Mouse (Mus musculus) right cerebral cortex, postnatal 25 days (tissue): ENCODE measurements around the gene Ciao2a.

Experiments
- DNase-seq: peaks from one replicate; pipeline ENCODE4 v3.0.0; 2022

Ciao2a gene

DNA sequence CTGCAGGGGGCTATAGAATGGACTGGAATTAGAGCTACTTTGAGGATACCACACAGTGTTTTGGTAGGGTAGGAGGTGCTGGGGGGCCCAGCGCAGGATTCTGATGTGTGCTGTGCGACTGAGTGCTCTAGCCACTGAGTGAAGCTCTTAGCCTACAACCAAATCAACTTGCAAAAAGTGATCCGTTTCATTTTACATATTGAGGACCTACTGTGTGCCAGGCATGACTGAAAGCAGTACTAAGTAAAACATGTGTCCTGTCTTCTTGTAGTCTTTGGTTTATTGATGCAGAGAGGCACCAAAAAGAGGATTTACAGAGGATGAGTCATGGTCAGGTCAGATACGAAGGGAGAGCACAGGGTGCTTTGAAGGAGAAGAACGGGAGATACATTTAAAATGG is 40.8 kb downstream of the Ciao2a start:
- DNase-seq = no peak

DNA sequence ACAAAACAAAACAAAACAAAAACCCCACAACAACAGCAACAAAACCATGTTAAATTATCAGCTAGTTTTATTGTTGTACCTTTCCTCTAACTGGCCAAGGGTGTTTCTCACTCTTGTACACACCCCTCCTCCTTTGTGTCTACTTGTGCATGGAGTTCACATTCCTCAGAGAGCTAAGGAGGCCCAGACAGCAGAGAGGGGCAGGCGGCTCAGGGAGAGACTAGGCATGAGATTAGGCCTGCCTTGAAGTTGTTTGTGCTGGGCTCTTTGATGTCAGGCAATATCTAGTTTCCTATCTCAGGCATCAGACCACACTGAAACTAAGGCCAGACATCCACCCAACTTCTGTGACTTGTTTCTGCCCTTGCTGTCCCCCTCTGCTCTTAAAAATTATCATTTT is 41.8 kb downstream of the Ciao2a start:
- no peak for DNase-seq

DNA sequence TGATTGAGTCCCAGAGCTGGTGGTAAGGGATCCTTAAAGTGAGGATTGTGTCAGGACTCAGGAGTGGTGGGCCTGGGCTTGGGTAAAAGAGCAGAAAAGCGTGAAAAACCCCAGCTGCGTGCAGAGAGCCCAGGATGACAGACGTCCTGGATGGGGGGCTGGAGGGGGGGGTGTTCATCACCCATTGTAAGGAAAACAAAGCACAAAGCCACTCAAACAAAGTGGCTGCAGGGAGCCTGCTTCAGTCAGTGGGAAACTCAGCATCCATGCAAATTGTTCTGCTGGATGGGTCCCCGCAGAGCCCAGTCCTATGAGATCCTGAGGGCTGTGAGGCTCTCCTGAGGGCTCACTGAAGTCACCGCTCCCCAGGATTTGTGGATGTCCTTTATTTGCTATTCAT is 44.1 kb downstream of the Ciao2a start:
- no peak for DNase-seq

DNA sequence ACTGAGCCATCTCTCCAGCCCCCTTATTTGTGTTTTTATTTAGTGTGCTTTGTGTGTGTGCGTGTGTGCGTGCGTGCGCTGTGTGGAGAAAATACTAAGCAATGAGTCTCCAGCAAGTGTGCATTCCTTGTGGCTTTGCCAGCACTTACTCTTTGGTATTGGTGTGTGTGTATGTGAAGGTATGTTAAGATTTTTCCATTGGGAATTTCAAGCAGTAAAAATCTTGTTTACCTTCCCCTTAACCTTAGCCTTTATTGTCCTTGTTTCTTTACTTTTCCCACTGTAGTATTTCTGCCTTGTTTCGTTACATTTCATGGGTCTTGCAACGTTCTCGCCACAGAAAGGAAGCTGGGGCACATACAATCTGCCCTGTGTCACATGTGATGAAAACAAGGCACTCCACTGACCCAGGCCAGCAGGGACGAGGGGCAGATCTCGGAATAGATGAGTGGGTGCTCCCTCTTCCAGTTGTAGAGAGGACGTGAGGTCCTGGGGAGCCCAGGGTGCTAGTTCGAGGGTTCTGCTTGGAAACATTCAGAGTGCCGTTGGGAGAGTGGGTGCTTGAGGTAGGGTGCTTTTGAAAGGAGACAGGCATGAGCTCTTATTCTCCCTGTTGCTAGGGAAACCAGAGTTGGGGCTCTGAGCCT is 45.0 kb downstream of the Ciao2a start:
- no peak for DNase-seq

DNA sequence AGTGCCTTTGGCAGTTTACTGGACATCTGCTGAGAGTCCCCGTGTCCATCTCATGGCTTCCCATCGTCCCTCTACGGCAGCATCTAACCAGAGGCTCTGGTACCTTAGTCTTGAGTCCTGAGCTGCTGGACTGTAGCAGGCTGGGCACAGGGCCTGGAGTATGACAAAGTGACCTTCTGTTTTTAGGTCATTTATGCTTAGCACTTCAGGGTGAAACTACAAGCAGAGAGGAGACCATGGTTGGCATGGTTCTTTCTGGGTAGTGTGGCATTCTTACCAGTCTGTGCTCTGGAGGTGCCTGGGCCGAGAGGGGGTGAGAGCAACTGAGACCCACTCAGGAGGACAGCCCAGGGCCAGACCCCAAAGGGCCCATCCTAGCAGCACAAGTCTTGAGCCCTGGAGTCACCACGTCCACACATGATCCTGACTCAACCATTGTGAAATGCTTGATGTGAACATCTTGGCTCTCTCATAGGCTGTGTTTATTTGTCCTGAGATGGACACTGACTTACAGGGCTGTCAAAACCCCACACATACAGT is 47.0 kb downstream of the Ciao2a start:
- no peak for DNase-seq

DNA sequence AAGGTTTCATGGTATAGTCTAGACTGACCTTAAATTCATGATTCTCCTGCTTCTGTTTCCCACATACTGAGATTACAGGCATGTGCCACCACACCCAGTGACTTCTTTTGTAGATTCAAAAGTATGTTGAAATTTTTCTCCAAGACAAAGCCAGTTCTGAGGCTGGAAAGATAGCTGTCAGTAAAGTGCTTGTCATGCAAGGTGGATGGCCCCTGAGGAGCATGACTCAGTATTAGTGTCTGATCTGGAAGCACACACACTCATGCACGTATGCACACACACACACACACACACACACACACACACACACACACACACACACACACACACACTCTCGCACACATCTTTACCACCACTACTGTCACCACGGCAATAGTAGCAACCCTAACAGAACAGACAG is 48.6 kb downstream of the Ciao2a start:
- no peak for DNase-seq

DNA sequence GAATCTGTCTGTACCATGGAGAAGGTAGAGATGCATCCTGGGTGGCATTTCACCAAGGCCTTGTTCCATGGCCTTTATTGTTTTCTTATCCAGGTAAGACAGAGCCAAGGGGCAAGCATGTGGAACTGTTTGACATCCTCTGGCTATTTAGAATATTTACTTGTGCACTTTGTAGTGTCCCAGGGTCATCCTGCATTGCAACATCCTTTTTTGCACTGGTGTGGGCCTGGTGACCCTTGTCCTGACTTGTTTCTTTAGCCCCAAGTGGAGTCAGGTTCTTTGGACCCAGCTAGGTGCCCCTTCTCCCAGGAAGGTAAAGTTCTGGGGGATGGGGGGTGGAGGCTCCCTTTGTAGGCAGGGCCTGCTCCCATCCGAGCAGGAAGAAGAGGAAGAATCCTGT is 51.6 kb downstream of the Ciao2a start:
- DNase-seq = no peak

DNA sequence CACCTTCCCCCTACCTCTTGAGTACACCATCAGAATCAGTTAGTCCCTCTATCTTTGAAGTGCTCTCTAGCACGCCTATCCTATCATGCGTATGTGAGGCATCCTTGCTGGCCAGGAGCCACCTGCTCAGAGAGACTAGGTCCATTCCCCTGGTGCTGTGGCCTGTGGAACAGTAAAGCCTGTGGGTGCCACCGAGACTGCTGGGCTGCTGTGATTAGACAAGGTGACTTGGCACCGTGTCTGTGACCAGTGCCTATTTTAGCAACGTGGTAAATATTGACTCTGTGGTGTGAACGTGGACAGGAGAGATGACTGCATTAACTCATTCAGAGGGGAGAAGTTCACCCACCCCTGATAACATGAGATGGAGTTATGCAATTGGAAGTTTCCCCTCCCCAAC is 53.4 kb downstream of the Ciao2a start:
- no peak for DNase-seq

DNA sequence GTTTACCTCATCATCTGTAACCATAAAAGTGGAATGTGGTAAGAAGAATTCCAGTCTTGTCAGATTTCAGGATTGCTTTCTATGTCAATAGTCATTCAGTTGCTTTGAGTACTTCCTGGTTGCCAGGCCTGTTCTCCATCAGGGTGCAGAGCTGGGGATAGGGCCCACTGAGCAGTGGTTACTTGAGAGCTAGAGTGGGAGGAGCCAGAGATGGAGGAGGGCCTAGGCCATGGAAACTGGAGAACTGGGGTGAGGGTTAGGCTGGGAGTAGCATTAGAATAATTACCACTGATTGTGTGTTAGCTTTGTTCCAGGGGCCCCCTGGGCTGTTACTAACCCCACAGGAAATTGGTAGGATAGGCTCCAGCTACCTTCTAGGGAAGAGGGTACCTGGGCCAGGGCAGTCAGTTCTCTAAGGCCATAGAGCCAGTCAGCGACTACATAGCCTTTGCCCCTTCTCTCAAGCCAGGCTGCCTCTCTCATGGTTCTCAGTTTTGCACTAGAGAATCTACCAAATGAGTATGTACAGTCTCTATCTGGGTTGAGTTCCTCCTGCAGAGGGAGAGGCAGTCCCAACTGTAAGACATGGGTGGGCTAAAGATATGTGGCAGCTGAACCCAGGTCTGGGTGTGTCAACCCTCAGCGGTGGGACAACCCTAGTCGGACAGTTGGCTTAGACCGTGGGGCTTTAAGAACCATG is 54.9 kb downstream of the Ciao2a start:
- no peak for DNase-seq

DNA sequence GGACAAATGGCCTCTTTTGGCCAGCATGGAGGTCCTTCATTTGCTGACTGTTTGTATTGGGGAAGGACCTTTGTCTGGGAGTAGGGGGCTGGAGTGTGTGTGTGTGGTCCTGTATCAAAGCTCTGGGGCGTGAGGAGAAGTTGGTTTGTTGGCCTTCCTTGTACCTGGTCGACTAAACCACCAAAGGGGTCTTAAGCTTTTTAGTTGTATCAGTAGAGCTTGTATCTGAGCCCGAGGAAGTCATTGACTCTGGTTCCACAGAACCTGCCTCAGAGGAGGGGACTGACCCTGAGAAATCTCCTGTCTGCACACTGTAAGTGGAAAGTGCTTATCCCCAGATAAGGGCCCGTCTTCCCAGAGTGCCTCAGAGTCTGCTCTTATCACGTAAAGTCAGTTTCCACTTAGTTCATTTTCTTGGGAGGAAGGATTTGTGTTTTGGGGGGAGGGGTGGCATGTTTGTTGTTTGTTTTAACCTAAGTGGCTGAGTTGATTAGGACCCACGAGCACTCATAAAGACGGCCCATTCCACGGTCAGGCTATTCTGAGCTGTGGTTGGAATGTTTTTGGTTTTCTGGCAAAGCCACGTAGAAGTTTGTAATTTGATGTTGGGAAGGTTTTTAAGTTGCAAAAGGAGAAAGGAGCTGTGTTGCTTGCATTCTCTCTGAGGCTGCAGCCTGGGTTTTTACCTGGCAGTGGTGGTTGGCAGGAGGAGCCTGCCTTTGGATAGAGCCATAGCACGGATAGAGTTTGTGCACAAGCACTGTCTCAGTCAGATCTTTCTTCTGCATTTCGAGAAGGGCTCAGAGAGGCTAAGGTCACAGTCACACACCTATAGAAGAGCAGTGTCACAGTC is 55.6 kb downstream of the Ciao2a start:
- DNase-seq = no peak

DNA sequence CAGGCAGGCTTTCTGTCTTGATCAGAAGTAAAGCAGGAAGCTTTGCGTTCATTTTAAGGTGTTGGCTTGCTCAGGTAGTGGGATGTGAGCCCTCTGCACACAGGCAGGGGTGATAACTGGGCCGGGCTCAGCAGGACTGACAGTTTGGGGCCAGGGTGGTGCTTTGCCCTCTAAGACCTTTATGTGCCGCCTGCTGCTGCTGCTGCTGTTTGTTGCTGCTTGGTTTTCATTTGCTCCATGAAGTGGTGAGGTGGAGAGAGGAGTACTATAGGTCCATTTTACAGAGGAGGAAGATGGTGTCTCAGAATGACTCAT is 56.2 kb downstream of the Ciao2a start:
- no peak for DNase-seq

DNA sequence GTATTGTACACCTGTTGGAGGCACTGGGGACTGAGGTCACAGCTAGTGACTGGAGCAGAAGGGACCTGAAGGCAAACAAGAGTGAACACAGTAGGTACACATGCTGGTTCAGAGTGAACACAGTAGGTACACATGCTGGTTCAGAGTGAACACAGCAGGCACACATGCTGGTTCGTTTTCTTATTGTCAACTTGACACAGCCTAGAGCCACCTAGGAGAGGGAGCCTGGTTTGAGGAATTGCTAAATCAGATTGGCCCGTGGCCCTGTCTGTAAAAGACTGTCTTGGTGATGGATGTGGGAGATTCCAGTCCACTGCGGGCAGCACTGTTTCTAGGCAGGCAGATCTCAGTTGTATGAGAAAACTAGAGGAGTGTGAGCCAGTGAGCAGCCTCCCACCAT is 56.6 kb downstream of the Ciao2a start:
- no peak for DNase-seq

DNA sequence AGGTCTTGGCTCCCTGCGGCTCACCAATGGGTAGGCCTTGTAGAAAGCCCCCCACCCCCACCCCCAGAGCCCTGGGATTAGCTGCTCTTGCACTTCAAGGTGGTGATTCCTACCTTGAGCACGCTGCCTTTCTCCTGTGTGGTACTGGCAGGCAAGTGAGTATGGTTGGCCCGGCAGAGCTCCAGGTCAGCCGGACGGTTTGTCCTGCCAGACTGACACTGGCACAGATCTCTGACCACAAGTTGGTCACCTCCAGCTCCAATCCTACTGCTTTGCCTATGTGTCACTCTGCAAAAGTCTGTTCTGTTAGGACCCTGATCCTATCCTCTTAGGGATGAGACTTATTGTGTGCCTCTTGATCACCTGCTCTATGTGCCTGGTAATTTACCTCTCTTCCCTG is 58.2 kb downstream of the Ciao2a start:
- DNase-seq = no peak

DNA sequence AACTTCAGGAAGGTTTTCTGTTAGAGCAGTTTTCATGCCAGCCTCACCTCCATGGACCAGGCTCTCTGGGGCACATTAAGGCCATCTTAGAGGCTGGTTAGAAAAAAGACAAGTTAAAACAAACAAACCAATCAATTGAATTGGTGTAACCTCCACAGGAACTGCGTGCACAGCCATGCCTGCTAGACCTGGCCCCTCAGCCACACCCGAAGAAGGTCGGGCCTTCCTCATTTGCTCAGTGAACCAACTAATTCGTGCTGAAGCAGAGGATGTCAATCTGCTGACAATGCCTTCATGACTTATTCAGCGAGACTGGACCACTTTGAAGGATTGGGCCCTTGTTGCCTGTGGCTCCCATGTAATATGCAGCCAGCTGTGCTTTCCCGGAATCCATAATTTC is 60.0 kb downstream of the Ciao2a start:
- no peak for DNase-seq
